Mouse (Mus musculus) cerebellum, adult 2 months (tissue): ENCODE data around the gene Leng8. TPM values are rescaled to one million over a fixed set of nuclear protein-coding genes. Genes with fewer than 3 reads are reported as not detected.

Experiments used
- DNase-seq, 2 experiments: peaks; one replicate each; pipeline ENCODE4 v3.0.0; 2021
- H3K27ac ChIP-seq: fragments of 200-500 bp; 2 replicates; pipeline ENCODE4 v1.5.1; 2012; ENCODE audit warnings: low read length, control low read depth, inconsistent platforms; ENCODE audit not compliant: insufficient read depth
- H3K27me3 ChIP-seq: fragments of 200-500 bp; 2 replicates; pipeline ENCODE4 v1.6.1; 2012; ENCODE audit warnings: inconsistent platforms, mild to moderate bottlenecking, low read length, moderate library complexity; ENCODE audit not compliant: control insufficient read depth, insufficient read depth
- H3K4me1 ChIP-seq: fragments of 200-500 bp; 2 replicates; pipeline ENCODE4 v1.6.1; 2011; ENCODE audit warnings: low read length; ENCODE audit not compliant: control insufficient read depth, insufficient read depth
- H3K4me3 ChIP-seq: fragments of 200-500 bp; replicated peaks from 2 replicates; pipeline ENCODE3; 2011; ENCODE audit warnings: mild to moderate bottlenecking, low read depth, low read length, control low read depth; ENCODE audit not compliant: insufficient read depth
- CTCF ChIP-seq: fragments of 200-500 bp; IDR thresholded peaks from 2 replicates; pipeline ENCODE4 v1.5.1; 2011; ENCODE audit warnings: low read depth, mild to moderate bottlenecking, control low read depth, low read length, moderate library complexity, borderline replicate concordance; ENCODE audit not compliant: insufficient read depth
- POLR2A ChIP-seq: fragments of 200-500 bp; IDR thresholded peaks from 2 replicates; pipeline ENCODE4 v1.6.1; 2011; ENCODE audit warnings: low read length, control low read depth, borderline replicate concordance; ENCODE audit not compliant: insufficient read depth
- WGBS: fragments of 180-500 bp; shearing (Covaris S2); methylation state at CpG from one replicate; pipeline ENCODE4 v1.1.7; 2018; 5-methylcytosine and 5-hydroxymethylcytosine counted together
- polyA plus RNA-seq: library from polyadenylated mRNA; depleted of rRNA; stranded (reverse); fragments of >200 nt; gene quantifications from 2 replicates; pipeline ENCODE4 v1.2.3, GENCODE M21; 2012

The Leng8 gene
- polyA plus RNA-seq, 1 experiment: 587 TPM

DNA sequence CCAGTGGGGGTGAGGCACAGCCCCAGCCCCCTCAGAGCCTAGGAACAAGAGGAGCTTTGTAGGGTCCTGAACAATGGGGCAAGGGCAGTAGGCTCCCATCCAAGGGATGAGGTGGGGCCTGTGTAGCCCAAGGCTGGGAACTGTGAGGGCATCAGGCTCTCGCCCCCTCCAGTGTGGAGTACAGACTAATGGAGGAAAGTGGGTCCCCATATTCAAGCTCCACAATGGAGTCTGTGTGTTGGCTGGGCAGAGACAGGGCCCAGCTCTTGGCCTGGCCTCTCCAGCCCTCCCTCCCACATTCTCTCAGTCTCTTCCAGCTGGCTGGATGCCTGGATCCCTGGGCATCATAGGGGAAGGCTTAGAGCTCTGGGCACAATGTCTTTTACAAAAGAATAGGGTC is 13.1 kb upstream of the Leng8 start:
- no peak overlapping the region for H3K4me3 ChIP-seq
- TF ChIP-seq POLR2A (no peak), CTCF (no peak)
- peak overlapping the region; percentile 53 for H3K27ac ChIP-seq
- H3K27me3 ChIP-seq: no peaks in the 10 kb centered on the region
- peak; percentile 80 to 88 for DNase-seq
- H3K4me1 ChIP-seq: peaks cover 33% of the 10 kb centered on the region
- 12% methylated on average over 1 of the region's 1 CpGs for WGBS

DNA sequence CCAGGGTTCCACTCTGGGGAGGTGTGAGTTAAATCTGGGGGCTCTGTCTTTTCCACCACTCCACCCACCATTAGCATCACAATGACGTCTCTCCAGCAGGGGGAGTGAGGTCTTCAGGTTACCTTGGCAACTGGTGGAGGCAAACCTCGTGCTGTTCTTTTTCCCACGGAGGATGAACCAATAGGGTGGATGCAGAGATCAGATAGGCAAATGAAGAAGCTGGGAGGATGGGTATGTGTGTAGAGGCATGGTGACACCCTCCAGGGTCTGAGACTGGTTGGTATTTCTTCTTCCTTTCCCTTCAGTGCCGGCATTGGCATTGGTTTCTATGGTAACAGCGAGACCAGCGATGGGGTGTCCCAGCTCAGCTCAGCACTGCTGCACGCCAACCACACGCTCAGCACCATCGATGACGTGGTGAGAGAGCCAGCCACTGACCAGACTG is 12.5 kb upstream of the Leng8 start:
- no peak overlapping the region for H3K4me3 ChIP-seq
- H3K4me1 ChIP-seq: peaks cover 33% of the 10 kb centered on the region
- TF ChIP-seq CTCF: peak; percentile 25; the same call in 1 of the 2 replicates
- TF ChIP-seq POLR2A: no peak
- WGBS: under 1% methylated on average over 10 of the region's 10 CpGs
- peak; percentile 72 to 82 for DNase-seq
- H3K27ac ChIP-seq: peak overlapping the region; percentile 53
- H3K27me3 ChIP-seq: no peaks in the 10 kb centered on the region

DNA sequence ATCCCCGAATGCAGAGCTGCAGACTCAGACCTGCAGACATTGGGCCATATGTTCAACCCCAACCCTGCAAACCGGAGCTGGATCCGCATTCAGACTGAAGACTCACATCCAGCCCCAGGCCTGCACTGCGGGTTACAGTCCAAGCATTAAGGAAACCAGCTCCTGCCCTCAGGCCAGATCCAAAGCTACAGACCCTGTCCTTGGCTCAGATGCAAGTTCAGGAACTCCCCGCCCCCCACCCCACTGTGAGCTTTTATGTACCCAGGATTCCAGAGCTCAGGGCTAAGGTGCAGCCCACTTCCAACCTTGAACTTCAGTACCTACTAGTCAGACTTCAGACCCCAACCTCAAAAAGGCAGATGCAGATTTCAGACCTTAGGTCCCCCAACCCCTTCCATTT is 12.0 kb upstream of the Leng8 start:
- TF ChIP-seq CTCF: no peak
- TF ChIP-seq POLR2A: no peak
- no peaks in the 10 kb centered on the region for H3K27me3 ChIP-seq
- no peak for DNase-seq
- WGBS: 9% methylated on average over 5 of the region's 5 CpGs
- no peak overlapping the region for H3K4me3 ChIP-seq
- peaks cover 33% of the 10 kb centered on the region for H3K4me1 ChIP-seq
- H3K27ac ChIP-seq: peak overlapping the region; percentile 53

DNA sequence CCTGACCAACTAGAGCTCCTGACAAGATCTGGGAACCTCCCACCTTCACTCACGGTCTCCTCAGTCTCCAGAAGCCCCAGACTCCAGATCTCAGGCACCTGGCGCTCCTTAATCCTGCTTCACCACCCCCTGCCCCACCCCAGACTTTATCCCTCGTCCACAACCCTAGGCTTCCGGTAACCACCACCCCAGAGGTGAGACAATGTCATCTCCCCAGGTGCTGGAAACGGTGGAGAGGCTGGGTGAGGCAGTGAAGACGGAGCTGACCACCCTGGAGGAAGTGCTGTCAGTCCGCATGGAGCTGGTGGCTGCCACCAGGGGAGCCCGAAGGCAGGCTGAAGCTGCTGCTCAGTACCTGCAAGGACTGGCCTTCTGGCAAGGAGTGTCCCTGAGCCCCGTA is 11.5 kb upstream of the Leng8 start:
- 34% methylated on average over 9 of the region's 9 CpGs for WGBS
- H3K4me3 ChIP-seq: no peak overlapping the region
- peak in 1 of 2 experiments; percentile 24 for DNase-seq
- H3K4me1 ChIP-seq: peaks cover 33% of the 10 kb centered on the region
- TF ChIP-seq CTCF: no peak
- TF ChIP-seq POLR2A: no peak
- H3K27me3 ChIP-seq: no peaks in the 10 kb centered on the region
- H3K27ac ChIP-seq: peak overlapping the region; percentile 53

DNA sequence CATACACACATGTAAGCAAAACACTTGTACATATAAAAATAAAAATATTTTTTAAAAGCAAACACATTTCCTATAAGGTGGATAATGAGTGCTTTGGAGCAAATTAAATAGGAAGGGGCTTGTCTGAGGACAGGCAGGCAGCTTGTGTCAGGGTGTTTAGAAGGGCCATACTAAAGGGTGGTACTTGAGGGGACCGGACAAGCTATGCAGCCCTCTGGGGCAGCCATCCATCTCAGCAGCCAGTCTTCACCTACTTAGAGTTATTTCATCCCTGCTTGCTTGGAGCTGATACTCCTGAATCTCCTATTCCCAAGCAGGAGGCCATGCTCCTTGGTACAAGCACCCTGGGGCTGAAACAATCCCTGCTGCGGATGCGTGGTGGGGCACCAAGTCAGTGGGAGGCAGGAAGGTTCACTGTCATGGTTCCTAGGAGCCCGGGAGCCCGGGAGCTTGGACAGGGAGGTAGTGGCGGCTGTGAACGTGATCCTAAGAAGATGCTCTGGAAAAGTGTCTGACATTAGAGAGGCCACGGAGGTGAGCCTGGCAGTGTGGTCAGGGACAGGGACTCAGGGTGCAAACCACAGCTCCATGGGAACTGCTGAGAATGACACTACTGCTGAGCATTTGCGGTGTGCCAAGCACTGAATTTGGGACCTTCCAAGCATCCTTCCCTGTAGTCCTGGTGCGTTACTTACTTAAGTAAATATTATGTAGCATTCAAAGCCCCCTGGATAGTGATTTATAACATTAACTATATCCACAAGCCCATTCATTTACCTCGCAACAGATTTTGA is 9.7 kb upstream of the Leng8 start:
- DNase-seq: peak in 1 of 2 experiments; percentile 12
- Histone ChIP-seq H3K4me1 (peaks cover 31% of the 10 kb centered on the region), H3K27me3 (no peaks in the 10 kb centered on the region), H3K4me3 (no peak overlapping the region), H3K27ac (no peak overlapping the region)
- TF ChIP-seq CTCF (no peak), POLR2A (no peak)
- 67% methylated on average over 11 of the region's 11 CpGs for WGBS

DNA sequence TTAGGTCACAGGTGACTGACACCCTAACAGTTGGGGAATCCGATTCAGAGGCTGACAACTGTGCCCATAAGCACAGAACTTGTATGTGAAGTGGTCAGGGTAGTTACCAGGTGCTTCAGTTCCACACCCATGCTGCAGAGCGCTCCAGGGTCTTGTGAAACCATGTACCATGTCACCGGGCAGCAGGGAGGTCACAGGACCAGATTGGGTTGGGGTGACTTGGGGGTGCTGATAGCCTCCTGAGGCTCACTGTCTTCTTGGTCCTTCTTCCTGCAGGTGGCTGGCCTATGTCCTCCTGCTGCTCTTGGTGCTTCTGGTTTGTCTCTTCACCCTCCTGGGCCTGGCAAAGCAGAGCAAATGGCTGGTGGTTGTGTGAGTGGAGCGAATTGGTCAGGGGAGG is 8.9 kb upstream of the Leng8 start:
- peaks cover 26% of the 10 kb centered on the region for H3K4me1 ChIP-seq
- H3K4me3 ChIP-seq: no peak overlapping the region
- no peak overlapping the region for H3K27ac ChIP-seq
- WGBS: 90% methylated on average over 4 of the region's 4 CpGs
- H3K27me3 ChIP-seq: no peaks in the 10 kb centered on the region
- peak in 1 of 2 experiments; percentile 10 for DNase-seq
- TF ChIP-seq POLR2A: no peak
- TF ChIP-seq CTCF: no peak

DNA sequence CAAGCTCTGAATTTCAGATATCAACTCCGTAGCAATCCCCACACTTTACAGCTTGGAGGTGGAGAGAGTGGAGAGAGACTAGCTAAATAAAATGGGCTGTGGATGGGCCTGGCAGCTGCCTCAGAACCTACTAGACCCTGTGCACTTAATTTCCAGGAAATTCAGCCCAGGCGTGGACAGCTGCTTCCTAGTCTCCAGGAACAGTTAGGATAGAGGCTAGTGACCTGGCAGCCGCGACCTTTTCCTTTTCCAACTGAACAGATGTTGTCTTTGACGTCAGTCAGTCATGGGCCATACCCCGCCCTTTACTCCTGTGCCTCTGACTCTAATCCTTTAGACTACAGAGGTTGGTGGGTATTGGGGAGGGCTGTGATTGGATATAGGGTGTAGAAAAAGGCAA is 8.0 kb upstream of the Leng8 start:
- H3K27ac ChIP-seq: no peak overlapping the region
- H3K4me3 ChIP-seq: no peak overlapping the region
- peak in 1 of 2 experiments; percentile 20 for DNase-seq
- no peak for TF ChIP-seq CTCF
- no peak for TF ChIP-seq POLR2A
- 36% methylated on average over 6 of the region's 6 CpGs for WGBS
- no peaks in the 10 kb centered on the region for H3K27me3 ChIP-seq
- peaks cover 17% of the 10 kb centered on the region for H3K4me1 ChIP-seq
